ENCODE assay signal across 29 mouse cellular contexts in the genomic region with DNA sequence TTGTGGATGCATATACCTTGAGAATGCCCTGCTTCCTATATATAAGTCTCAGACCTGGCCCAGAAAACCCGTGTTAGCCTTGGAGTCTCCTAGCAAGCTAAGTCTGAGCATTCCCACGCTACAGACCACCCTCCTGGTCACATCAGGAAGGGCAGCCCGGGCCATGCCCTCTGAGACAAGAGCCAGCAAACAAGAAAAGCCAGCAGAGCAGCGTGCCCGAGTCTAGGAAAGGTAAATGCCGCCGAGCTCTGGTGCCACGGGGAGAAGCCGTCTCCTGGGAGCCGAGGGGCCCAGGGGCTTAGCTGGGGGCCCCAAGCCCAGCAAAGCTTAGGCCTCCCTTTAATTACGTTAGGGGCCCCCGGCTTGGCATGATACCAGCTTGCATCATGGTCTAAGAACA. TPM values are rescaled to one million over a fixed set of nuclear protein-coding genes. Genes with fewer than 3 reads are reported as not detected.
DNase-seq lines count a peak whose midpoint lies in the region; ATAC-seq and TF ChIP-seq lines count a peak whose summit lies in the region.
"Had no signal": no experiment of that assay in that cellular context is flagged by ENCODE, and none has a peak within 500 bp of the region (broad histone marks: within the 10 kb centered on the region; RNA-seq: fewer than 3 reads in every experiment).

No protein-coding gene starts in this region.

- 74% methylated on average over 12 of the region's 12 CpGs for WGBS in limb, embryonic 15.5 days
- WGBS in limb, embryonic 10.5 days, result 83% methylated on average over 12 of the region's 12 CpGs
- WGBS in stomach, embryonic 15.5 days, result 75% methylated on average over 12 of the region's 12 CpGs

- H3K9me3 ChIP-seq in limb, embryonic 15.5 days, result no peaks in the 10 kb centered on the region
- no peaks in the 10 kb centered on the region for H3K9me3 ChIP-seq in limb, embryonic 10.5 days (replicated peaks)
- no peaks in the 10 kb centered on the region for H3K9me3 ChIP-seq in stomach, embryonic 15.5 days
- H3K9me3 ChIP-seq: forebrain, embryonic 12.5 days; heart, embryonic 10.5 days; hindbrain, embryonic 13.5 days; limb, embryonic 12.5 days had no signal

- TF ChIP-seq CTCF in testis, adult 2 months (IDR thresholded peaks at IDR 0.05; ENCODE audit: control insufficient read depth, insufficient read depth, insufficient replicate concordance, low read depth, low read length), result no peak

- H3K4me1 ChIP-seq in limb, embryonic 15.5 days, result no peaks in the 10 kb centered on the region
- H3K4me1 ChIP-seq in limb, embryonic 10.5 days, result peaks cover 4% of the 10 kb centered on the region
- H3K4me1 ChIP-seq in testis, adult 2 months (ENCODE audit: control insufficient read depth, insufficient read depth, low read length), result peaks cover 7% of the 10 kb centered on the region
- 0 out of 2 replicates have a peak, but pooled peaks cover 5% of the 10 kb centered on the region for H3K4me1 ChIP-seq in stomach, embryonic 15.5 days
- H3K4me1 ChIP-seq: forebrain, embryonic 12.5 days; hindbrain, embryonic 13.5 days; limb, embryonic 12.5 days had no signal

- no peaks in the 10 kb centered on the region for H3K36me3 ChIP-seq in limb, embryonic 15.5 days
- no peaks in the 10 kb centered on the region for H3K36me3 ChIP-seq in limb, embryonic 10.5 days
- no peaks in the 10 kb centered on the region; the same call in 1 of the 2 replicates for H3K36me3 ChIP-seq in testis, adult 2 months (ENCODE audit: control insufficient read depth, insufficient read depth, low read length)
- no peaks in the 10 kb centered on the region for H3K36me3 ChIP-seq in stomach, embryonic 15.5 days
- H3K36me3 ChIP-seq: forebrain, embryonic 12.5 days; heart, embryonic 10.5 days; hindbrain, embryonic 13.5 days; limb, embryonic 12.5 days had no signal

- no peak for TF ChIP-seq POLR2A in testis, adult 2 months (IDR thresholded peaks at IDR 0.05; ENCODE audit: control insufficient read depth, low read depth, low read length)

- H3K4me3 ChIP-seq in limb, embryonic 15.5 days, result no peak overlapping the region
- no peak overlapping the region for H3K4me3 ChIP-seq in limb, embryonic 10.5 days
- peak overlapping the region; percentile 93 for H3K4me3 ChIP-seq in testis, adult 2 months (ENCODE audit: control insufficient read depth, low read depth, low read length)
- H3K4me3 ChIP-seq in stomach, embryonic 15.5 days (replicated peaks), result no peak overlapping the region
- H3K4me3 ChIP-seq: forebrain, embryonic 12.5 days; heart, embryonic 10.5 days; hindbrain, embryonic 13.5 days; limb, embryonic 12.5 days had no signal

- no peak overlapping the region for H3K9ac ChIP-seq in limb, embryonic 15.5 days
- no peak overlapping the region for H3K9ac ChIP-seq in stomach, embryonic 15.5 days
- H3K9ac ChIP-seq: forebrain, embryonic 12.5 days; forebrain, postnatal 0 days; hindbrain, embryonic 13.5 days; limb, embryonic 12.5 days had no signal

- no peak for ATAC-seq in limb, embryonic 15.5 days (ENCODE audit: insufficient number of reproducible peaks, low FRiP score, low TSS enrichment, low read depth)
- no peak for ATAC-seq in stomach, embryonic 15.5 days (ENCODE audit: insufficient read depth, low FRiP score, low read depth)
- ATAC-seq: forebrain, postnatal 0 days had no signal

- no peak overlapping the region for H3K4me2 ChIP-seq in limb, embryonic 15.5 days
- no peak overlapping the region for H3K4me2 ChIP-seq in stomach, embryonic 15.5 days
- H3K4me2 ChIP-seq: forebrain, embryonic 12.5 days; hindbrain, embryonic 13.5 days; limb, embryonic 12.5 days had no signal

- no peak for DNase-seq in limb, embryonic 10.5 days (ENCODE audit: low spot score)
- no peak for DNase-seq in testis, postnatal 10 days (ENCODE audit: low spot score)
- DNase-seq in urinary bladder, postnatal 14 days (ENCODE audit: low spot score), result peak; percentile 67
- DNase-seq in right cerebral cortex, postnatal 10 days (ENCODE audit: low spot score in 2 of 2), result no peak
- no peak for DNase-seq in adrenal gland, postnatal 25 days
- DNase-seq: adrenal gland, adult 8-10 months; B cell, adult 2 months; cerebellum, adult 8-10 months; cerebellum, postnatal 25 days; forebrain, postnatal 0 days; heart, postnatal 4 days; kidney, adult 8-10 months; layer of hippocampus, adult 9-11 months; lung, postnatal 10 days; midbrain, embryonic 14.5 days; right cerebral cortex, postnatal 14 days; thymus, postnatal 4 days had no signal

- peak overlapping the region; percentile 62; the same call in 1 of the 2 replicates for H3K27ac ChIP-seq in limb, embryonic 15.5 days
- H3K27ac ChIP-seq in limb, embryonic 10.5 days, result no peak overlapping the region
- no peak overlapping the region for H3K27ac ChIP-seq in testis, adult 2 months (ENCODE audit: control insufficient read depth, insufficient read depth, low read depth, low read length)
- H3K27ac ChIP-seq in stomach, embryonic 15.5 days, result peak overlapping the region; percentile 46
- H3K27ac ChIP-seq: forebrain, embryonic 12.5 days; heart, embryonic 10.5 days; hindbrain, embryonic 13.5 days; kidney, postnatal 0 days; limb, embryonic 12.5 days; macrophage had no signal

- no peaks in the 10 kb centered on the region for H3K27me3 ChIP-seq in limb, embryonic 15.5 days
- no peaks in the 10 kb centered on the region for H3K27me3 ChIP-seq in limb, embryonic 10.5 days (ENCODE audit: low read depth, poor library complexity, severe bottlenecking)
- H3K27me3 ChIP-seq in testis, adult 2 months (ENCODE audit: control insufficient read depth, insufficient read depth, low read length), result no peaks in the 10 kb centered on the region
- H3K27me3 ChIP-seq in stomach, embryonic 15.5 days (replicated peaks), result no peaks in the 10 kb centered on the region; the same call in 1 of the 2 replicates
- H3K27me3 ChIP-seq: hindbrain, embryonic 13.5 days had no signal

RNA-seq across cellular contexts. Expression of a gene that starts 10.0 kb away (rescaled TPM):
- 1.6 and 2.7 TPM in 2 replicates for polyA plus RNA-seq in limb, embryonic 15.5 days (2015; fragmentation: Nextera tagmentation; extraction: Ambion mirVana)
- not detected in 2 replicates for polyA plus RNA-seq in limb, embryonic 10.5 days (2016; fragmentation: Nextera tagmentation; extraction: Ambion mirVana)
- 224 and 226 TPM in 2 replicates for polyA plus RNA-seq in testis, adult 2 months (2012; rRNA removed)
- 0.98 TPM in 2 replicates for polyA plus RNA-seq in stomach, embryonic 15.5 days (2015; fragmentation: Nextera tagmentation; extraction: Ambion mirVana)
- total RNA-seq in adrenal gland, postnatal 25 days (2021), result not detected in 2 replicates
- total RNA-seq: adrenal gland, adult 8-10 months; gastrocnemius, adult 8-10 months; megakaryocyte-erythroid progenitor cell, adult 5-6 weeks; monocyte, adult 5-6 weeks had no signal
- polyA plus RNA-seq: limb, embryonic 12.5 days; macrophage had no signal

RNA-seq across cellular contexts. Expression of a gene that starts 26.5 kb away (rescaled TPM):
- polyA plus RNA-seq in limb, embryonic 15.5 days (2015; fragmentation: Nextera tagmentation; extraction: Ambion mirVana), result 44.1 and 46.1 TPM in 2 replicates
- 92.0 and 94.8 TPM in 2 replicates for polyA plus RNA-seq in limb, embryonic 10.5 days (2016; fragmentation: Nextera tagmentation; extraction: Ambion mirVana)
- polyA plus RNA-seq in testis, adult 2 months (2012; rRNA removed), result 19.0 and 20.6 TPM in 2 replicates
- 52.2 and 54.9 TPM in 2 replicates for polyA plus RNA-seq in stomach, embryonic 15.5 days (2015; fragmentation: Nextera tagmentation; extraction: Ambion mirVana)
- total RNA-seq in adrenal gland, postnatal 25 days (2021), result 28.0 and 28.2 TPM in 2 replicates

Comparison
In these comparisons a context has a peak if more than half of its experiments do, and no peak if none do; other contexts are left out.
1. H3K27ac ChIP-seq: peak in limb, embryonic 15.5 days (single experiment) and stomach, embryonic 15.5 days (single experiment); none in limb, embryonic 10.5 days (single experiment) and testis, adult 2 months (single experiment).
2. RNA of a gene that starts 10.0 kb away (polyA plus RNA-seq): 224 to 226 TPM in testis, adult 2 months; 1.6 to 2.7 TPM in limb, embryonic 15.5 days, 0.98 TPM in stomach, embryonic 15.5 days and not detected in limb, embryonic 10.5 days; every median in the first group is over 10 times any median in the second.